Mouse (Mus musculus): ENCODE measurements around the gene Ank3.

The Ank3 gene

GRCm38 (mm10) chr10:69620692-69621382, 222.3 kb downstream of the Ank3 start:
- in situ Hi-C loops (cut with MboI; ENCODE audit: low pct_unique_long_range_greater_than_20kb in 1 of 2, low sequenced_read_pairs in 2 of 2, unreplicated experiment in 1 of 2): no loop called here

GRCm38 (mm10) chr10:69627767-69628166, 229.2 kb downstream of the Ank3 start:
- in situ Hi-C loops (cut with MboI; ENCODE audit: low pct_unique_long_range_greater_than_20kb in 1 of 2, low sequenced_read_pairs in 2 of 2, unreplicated experiment in 1 of 2): no loop called here

- in situ Hi-C loops (cut with MboI; ENCODE audit: low pct_unique_long_range_greater_than_20kb in 1 of 2, low sequenced_read_pairs in 2 of 2, unreplicated experiment in 1 of 2): no loop called here
Observed at GRCm38 (mm10) chr10:69628743-69629142, 230.2 kb downstream of the Ank3 start.

DNA sequence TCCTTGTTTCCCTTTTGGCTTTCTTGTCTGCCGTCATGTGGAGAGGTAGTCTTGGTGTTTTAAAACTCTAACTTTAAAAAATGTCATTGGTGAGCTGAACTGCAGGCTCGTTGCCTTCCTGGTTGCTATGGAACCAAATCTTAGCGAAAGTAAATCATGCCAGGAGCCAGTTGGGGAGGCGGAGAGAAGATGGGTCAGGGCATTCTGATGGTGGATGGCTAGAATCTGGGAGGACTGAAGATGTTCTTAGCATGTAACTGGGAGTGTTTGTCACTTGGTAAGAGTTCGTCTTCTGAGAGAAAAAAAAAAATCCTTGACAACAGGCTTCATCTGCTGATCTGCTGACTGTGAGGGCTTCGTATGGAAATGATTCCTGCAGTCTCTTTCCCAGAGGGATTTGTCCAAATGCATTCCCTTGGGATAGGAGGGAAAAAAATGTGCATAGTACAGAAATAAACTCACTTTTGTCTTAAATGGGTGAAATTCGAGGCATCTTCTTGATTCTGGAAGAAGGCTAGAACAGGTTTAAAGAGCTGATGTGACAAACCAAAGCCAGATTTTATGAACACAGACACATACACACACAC, 232.3 kb downstream of the Ank3 start:
- in situ Hi-C loops (cut with MboI; ENCODE audit: low pct_unique_long_range_greater_than_20kb in 1 of 2, low sequenced_read_pairs in 2 of 2, unreplicated experiment in 1 of 2): no loop called here

DNA sequence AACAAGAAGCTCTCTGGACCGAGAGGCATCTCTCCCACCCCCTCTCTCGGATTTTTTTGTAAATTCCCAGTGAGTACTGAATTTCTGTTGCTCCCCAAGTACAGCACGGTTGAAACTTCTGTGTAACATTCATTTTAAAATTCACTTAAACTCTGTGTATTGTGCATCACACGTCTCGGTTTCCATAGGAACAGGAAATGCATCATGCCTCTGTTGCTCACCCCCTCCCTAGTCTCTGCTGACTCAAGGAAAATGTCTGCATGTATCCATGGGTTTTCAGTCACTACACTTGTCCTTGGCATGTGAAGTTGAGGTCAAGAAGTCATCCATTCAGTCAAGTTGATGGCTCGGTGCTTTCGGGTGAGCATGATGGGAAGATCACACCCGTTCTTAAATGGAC, 234.3 kb downstream of the Ank3 start:
- in situ Hi-C loops (cut with MboI; ENCODE audit: low pct_unique_long_range_greater_than_20kb in 1 of 2, low sequenced_read_pairs in 2 of 2, unreplicated experiment in 1 of 2): no loop called here

DNA sequence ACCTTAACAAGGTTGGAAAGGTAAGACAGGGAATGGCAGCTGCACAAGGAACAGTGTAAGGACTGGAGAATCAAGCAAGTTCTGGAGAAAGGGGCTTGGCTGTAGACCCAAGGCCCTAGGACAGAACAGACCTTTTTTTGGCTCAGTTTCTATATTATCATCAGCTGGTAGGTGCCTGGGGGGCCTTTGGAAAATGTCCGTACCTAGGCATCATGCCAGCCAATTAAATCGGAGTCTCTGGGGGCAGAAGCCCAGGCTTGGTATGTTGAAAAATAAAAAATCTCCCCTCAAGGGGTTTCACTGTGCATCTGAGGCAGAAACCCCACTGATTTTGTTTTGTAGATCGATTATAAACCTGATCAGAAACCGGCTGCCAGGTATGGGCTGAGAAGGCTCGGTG, 236.3 kb downstream of the Ank3 start:
- in situ Hi-C loops (cut with MboI; ENCODE audit: low pct_unique_long_range_greater_than_20kb in 1 of 2, low sequenced_read_pairs in 2 of 2, unreplicated experiment in 1 of 2): no loop called here

- in situ Hi-C loops (cut with MboI; ENCODE audit: low pct_unique_long_range_greater_than_20kb in 1 of 2, low sequenced_read_pairs in 2 of 2, unreplicated experiment in 1 of 2): no loop called here
Observed at GRCm38 (mm10) chr10:69635910-69636656, 237.5 kb downstream of the Ank3 start.

DNA sequence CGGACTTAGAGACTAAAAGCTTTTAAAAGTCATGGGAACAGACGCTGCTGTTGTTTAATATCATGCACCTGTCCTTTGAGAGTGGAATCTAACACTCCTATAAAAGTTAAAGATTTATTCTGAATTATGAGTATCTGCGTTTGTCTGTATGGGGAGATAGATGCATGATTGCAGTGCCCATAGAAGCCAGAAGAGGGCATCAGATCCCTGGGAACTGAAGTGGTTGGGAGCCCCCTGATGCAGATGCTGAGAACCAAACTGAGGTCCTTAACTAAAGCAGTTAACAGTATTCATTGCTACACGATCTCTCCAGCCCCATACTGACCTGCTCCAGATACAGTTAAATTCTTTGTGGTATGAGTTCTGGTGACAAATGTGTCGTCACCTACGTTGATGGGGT, 240.6 kb downstream of the Ank3 start:
- in situ Hi-C loops (cut with MboI; ENCODE audit: low pct_unique_long_range_greater_than_20kb in 1 of 2, low sequenced_read_pairs in 2 of 2, unreplicated experiment in 1 of 2): no loop called here

- in situ Hi-C loops (cut with MboI; ENCODE audit: low pct_unique_long_range_greater_than_20kb in 1 of 2, low sequenced_read_pairs in 2 of 2, unreplicated experiment in 1 of 2): no loop called here
Observed at GRCm38 (mm10) chr10:69640617-69641016, 242.0 kb downstream of the Ank3 start.

GRCm38 (mm10) chr10:69643481-69643880, 244.9 kb downstream of the Ank3 start:
- in situ Hi-C loops (cut with MboI; ENCODE audit: low pct_unique_long_range_greater_than_20kb in 1 of 2, low sequenced_read_pairs in 2 of 2, unreplicated experiment in 1 of 2): no loop called here

- in situ Hi-C loops (cut with MboI; ENCODE audit: low pct_unique_long_range_greater_than_20kb in 1 of 2, low sequenced_read_pairs in 2 of 2, unreplicated experiment in 1 of 2): no loop called here
Observed at GRCm38 (mm10) chr10:69643986-69644385, 245.4 kb downstream of the Ank3 start.

- in situ Hi-C loops (cut with MboI; ENCODE audit: low pct_unique_long_range_greater_than_20kb in 1 of 2, low sequenced_read_pairs in 2 of 2, unreplicated experiment in 1 of 2): no loop called here
Observed at GRCm38 (mm10) chr10:69645311-69645802, 246.8 kb downstream of the Ank3 start.

GRCm38 (mm10) chr10:69645929-69646328, 247.4 kb downstream of the Ank3 start:
- in situ Hi-C loops (cut with MboI; ENCODE audit: low pct_unique_long_range_greater_than_20kb in 1 of 2, low sequenced_read_pairs in 2 of 2, unreplicated experiment in 1 of 2): no loop called here

DNA sequence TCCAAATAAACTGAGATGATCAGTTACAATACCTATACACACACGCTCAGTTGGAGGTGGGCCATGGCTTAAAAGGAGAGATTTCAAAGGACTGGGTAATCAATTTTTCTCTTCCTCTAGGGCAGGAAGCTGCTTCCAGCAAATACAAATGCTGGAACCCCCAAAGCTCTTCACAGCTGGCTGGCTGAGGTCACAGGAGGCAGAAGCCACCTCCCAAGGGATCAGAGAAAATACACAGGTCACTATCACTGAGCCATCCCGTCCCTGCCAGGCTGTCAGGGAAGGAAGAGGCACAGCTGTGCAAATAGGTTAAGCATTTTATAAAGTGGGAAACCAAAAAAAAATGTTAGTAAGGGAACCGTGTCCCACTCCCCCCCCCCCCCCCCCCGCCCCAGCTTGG, 251.5 kb downstream of the Ank3 start:
- in situ Hi-C loops (cut with MboI; ENCODE audit: low pct_unique_long_range_greater_than_20kb in 1 of 2, low sequenced_read_pairs in 2 of 2, unreplicated experiment in 1 of 2): loop anchor here in 1 of 2 experiments (25.0 kb wide), 1 partner anchor 312 kb away; no protein-coding TSS in a partner anchor

DNA sequence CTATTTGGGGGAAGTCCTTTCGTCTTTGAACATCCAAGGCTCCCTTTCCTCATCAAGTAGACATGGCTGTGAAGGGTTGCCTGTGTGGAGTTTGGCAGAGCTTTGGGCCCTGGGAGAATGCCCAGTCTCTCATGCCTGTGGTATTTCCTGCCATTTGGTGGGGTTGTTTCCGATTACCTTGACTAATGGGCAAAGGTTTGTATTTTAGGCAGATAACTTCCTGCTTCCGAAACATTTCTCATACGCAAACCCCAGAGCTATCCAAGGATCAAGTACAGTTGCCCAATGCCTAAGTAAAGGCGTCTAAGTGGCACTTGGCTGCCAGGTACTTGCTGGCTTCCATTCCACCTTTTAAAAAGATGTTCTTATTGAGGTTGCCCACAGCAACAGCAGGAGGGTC, 254.1 kb downstream of the Ank3 start:
- in situ Hi-C loops (cut with MboI; ENCODE audit: low pct_unique_long_range_greater_than_20kb in 1 of 2, low sequenced_read_pairs in 2 of 2, unreplicated experiment in 1 of 2): loop anchor here in 1 of 2 experiments (25.0 kb wide), 1 partner anchor 310 kb away; no protein-coding TSS in a partner anchor

- in situ Hi-C loops (cut with MboI; ENCODE audit: low pct_unique_long_range_greater_than_20kb in 1 of 2, low sequenced_read_pairs in 2 of 2, unreplicated experiment in 1 of 2): loop anchor here in 1 of 2 experiments (25.0 kb wide), 1 partner anchor 309 kb away; no protein-coding TSS in a partner anchor
Observed at GRCm38 (mm10) chr10:69653121-69653677, 254.6 kb downstream of the Ank3 start.

GRCm38 (mm10) chr10:69654176-69654575, 255.6 kb downstream of the Ank3 start:
- in situ Hi-C loops (cut with MboI; ENCODE audit: low pct_unique_long_range_greater_than_20kb in 1 of 2, low sequenced_read_pairs in 2 of 2, unreplicated experiment in 1 of 2): loop anchor here in 1 of 2 experiments (25.0 kb wide), 1 partner anchor 308 kb away; no protein-coding TSS in a partner anchor

GRCm38 (mm10) chr10:69654866-69655633, 256.5 kb downstream of the Ank3 start:
- in situ Hi-C loops (cut with MboI; ENCODE audit: low pct_unique_long_range_greater_than_20kb in 1 of 2, low sequenced_read_pairs in 2 of 2, unreplicated experiment in 1 of 2): loop anchor here in 1 of 2 experiments (25.0 kb wide), 1 partner anchor 307 kb away; no protein-coding TSS in a partner anchor

All from mouse embryonic stem cell (cell line).